ENCODE assay signal across 28 mouse cellular contexts in genomic region chr2:179425602-179426001, GRCm38 (mm10). TPM values are rescaled to one million over a fixed set of nuclear protein-coding genes. Genes with fewer than 3 reads are reported as not detected.
"Had no signal": no experiment of that assay in that cellular context is flagged by ENCODE, and none has a peak within 500 bp of the region (broad histone marks: within the 10 kb centered on the region; RNA-seq: fewer than 3 reads in every experiment).

No protein-coding gene starts in this region.

- H3K4me2 ChIP-seq: embryonic facial prominence, embryonic 12.5 days; embryonic facial prominence, embryonic 13.5 days; embryonic facial prominence, embryonic 15.5 days; forebrain, embryonic 12.5 days; forebrain, embryonic 13.5 days; forebrain, embryonic 15.5 days had no signal

- ATAC-seq: forebrain, embryonic 13.5 days; forebrain, embryonic 14.5 days; forebrain, embryonic 15.5 days; forebrain, embryonic 16.5 days; forebrain, postnatal 0 days had no signal

- H3K4me1 ChIP-seq: embryonic facial prominence, embryonic 10.5 days; embryonic facial prominence, embryonic 12.5 days; embryonic facial prominence, embryonic 13.5 days; embryonic facial prominence, embryonic 15.5 days; forebrain, embryonic 10.5 days; forebrain, embryonic 12.5 days had no signal

- H3K4me3 ChIP-seq: embryonic facial prominence, embryonic 10.5 days; embryonic facial prominence, embryonic 12.5 days; embryonic facial prominence, embryonic 13.5 days; embryonic facial prominence, embryonic 15.5 days; erythroblast, embryonic 14.5 days; forebrain, embryonic 10.5 days; forebrain, embryonic 12.5 days; forebrain, embryonic 13.5 days; forebrain, embryonic 15.5 days; gastrocnemius, adult 2 months had no signal

- H3K9me3 ChIP-seq: embryonic facial prominence, embryonic 10.5 days; embryonic facial prominence, embryonic 12.5 days; embryonic facial prominence, embryonic 13.5 days; embryonic facial prominence, embryonic 15.5 days; forebrain, embryonic 10.5 days; forebrain, embryonic 12.5 days; forebrain, embryonic 13.5 days; forebrain, embryonic 15.5 days had no signal

- H3K36me3 ChIP-seq: embryonic facial prominence, embryonic 10.5 days; embryonic facial prominence, embryonic 12.5 days; embryonic facial prominence, embryonic 13.5 days; embryonic facial prominence, embryonic 15.5 days; forebrain, embryonic 10.5 days; forebrain, embryonic 12.5 days; forebrain, embryonic 15.5 days had no signal

- H3K9ac ChIP-seq: embryonic facial prominence, embryonic 12.5 days; embryonic facial prominence, embryonic 13.5 days; embryonic facial prominence, embryonic 15.5 days; forebrain, embryonic 12.5 days; forebrain, embryonic 13.5 days; forebrain, embryonic 15.5 days; forebrain, postnatal 0 days had no signal

- H3K27ac ChIP-seq: embryonic facial prominence, embryonic 10.5 days; embryonic facial prominence, embryonic 12.5 days; embryonic facial prominence, embryonic 13.5 days; embryonic facial prominence, embryonic 15.5 days; forebrain, embryonic 10.5 days; forebrain, embryonic 12.5 days; forebrain, embryonic 13.5 days; forebrain, embryonic 15.5 days; gastrocnemius, adult 2 months had no signal

- DNase-seq: cerebellum, adult 2 months; cerebellum, adult 8-10 months; cerebellum, adult 9-10 months; cerebellum, adult 9-11 months; cerebellum, postnatal 10 days; cerebellum, postnatal 14 days; cerebellum, postnatal 25 days; cerebellum, postnatal 36 days; embryo, embryonic 11 days; forebrain, postnatal 0 days; gastrocnemius, adult 2 months; gastrocnemius, postnatal 10 days; gastrocnemius, postnatal 14 days; gastrocnemius, postnatal 25 days; gastrocnemius, postnatal 36 days; heart, adult 11 months; heart, adult 18-20 months had no signal

- H3K27me3 ChIP-seq: embryonic facial prominence, embryonic 12.5 days; embryonic facial prominence, embryonic 13.5 days; embryonic facial prominence, embryonic 15.5 days; forebrain, embryonic 12.5 days; forebrain, embryonic 13.5 days; forebrain, embryonic 15.5 days had no signal

RNA-seq across cellular contexts. Expression of gene Cdh4, which starts 16.6 kb away (rescaled TPM):
- polyA plus RNA-seq: erythroblast, embryonic 14.5 days had no signal
